Mouse (Mus musculus) adrenal gland, postnatal 4 days (tissue): ENCODE data around the gene Mterf4. TPM values are rescaled to one million over a fixed set of nuclear protein-coding genes. Genes with fewer than 3 reads are reported as not detected.

Experiments
- DNase-seq, 2 experiments: peaks; one replicate each; pipeline ENCODE4 v3.0.0; 2021 to 2022; ENCODE audit warnings: low spot score in 2 of 2, mixed read lengths in 2 of 2
- microRNA-seq: library from miRNA; unstranded; fragments of <30 nt; microRNA quantifications from one replicate; pipeline ENCODE4 v1.2.0, GENCODE M21; 2021
- total RNA-seq, 2 experiments: library from RNA; stranded (reverse); gene quantifications; 2 replicates each; pipeline ENCODE4 v1.2.3; 2021

Gene Mterf4
- total RNA-seq, 2 experiments from 2014 or later, result 30.1 to 30.3 TPM

GRCm38 (mm10) chr1:93270516-93271240, 35.0 kb downstream of the Mterf4 start:
- no peak for DNase-seq

GRCm38 (mm10) chr1:93268246-93268645, 37.5 kb downstream of the Mterf4 start:
- DNase-seq, result no peak

- DNase-seq, result no peak
These were observed 38.5 kb downstream of the Mterf4 start for GRCm38 (mm10) chr1:93267207-93267606.

DNA sequence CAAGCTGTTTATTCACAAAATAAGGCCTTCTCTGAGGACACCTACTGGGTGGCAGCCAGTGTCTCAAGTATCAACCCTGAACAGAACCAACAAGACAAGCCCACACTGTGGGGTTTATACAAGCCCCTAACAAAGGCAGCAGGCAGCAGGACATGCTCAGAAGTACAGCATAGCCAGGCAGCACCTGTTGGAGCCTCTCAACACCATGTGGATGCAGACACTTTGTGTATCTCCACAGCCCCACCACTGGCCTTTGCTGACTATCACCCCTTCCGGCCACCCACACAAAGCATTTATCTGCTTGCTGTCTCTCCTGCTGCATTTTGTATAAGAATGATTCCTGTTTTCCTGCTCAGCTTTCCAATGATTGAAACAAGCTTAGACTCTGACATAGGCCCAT, 48.2 kb downstream of the Mterf4 start:
- DNase-seq, result no peak

DNA sequence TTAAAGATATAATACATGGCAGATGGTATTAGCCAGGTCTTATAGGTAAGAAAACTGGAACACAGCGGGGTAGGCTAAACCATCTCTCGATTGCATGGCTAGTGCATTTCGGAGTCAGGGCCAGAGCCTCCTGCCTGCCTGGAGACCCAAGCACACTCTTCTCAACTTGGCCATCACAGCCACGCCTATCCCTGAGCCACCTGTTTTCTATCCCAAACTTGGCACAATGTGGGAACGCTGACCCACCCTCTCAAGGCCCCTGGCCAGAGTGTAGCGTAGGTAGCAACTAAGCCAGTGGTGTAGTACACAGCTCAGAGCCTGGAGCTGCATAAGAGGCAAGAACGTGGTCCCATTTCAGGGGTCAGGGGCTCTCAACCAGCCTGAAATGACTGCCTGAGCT, 50.0 kb downstream of the Mterf4 start:
- no peak for DNase-seq

GRCm38 (mm10) chr1:93252586-93252985, 53.1 kb downstream of the Mterf4 start:
- DNase-seq, result no peak

Small RNAs within 50 kb of the gene (microRNA-seq; reads per million reads assigned to microRNA genes)
- gene Mir6345 (not detected), gene Mir6901 (not detected), gene Mir6902 (not detected)

Other genes starting within 250 kb of the Mterf4 start
- gene Kif1a, start 204.0 kb downstream of the Mterf4 start, total RNA-seq, result 10 to 100 TPM; 36.0 to 45.0 TPM
- 10 to 100 TPM in 1 of 2 experiments, under 1 TPM in 1; 0.70 to 18.8 TPM for gene Agxt, start 170.7 kb downstream of the Mterf4 start, total RNA-seq
- under 1 TPM in 1 of 2 experiments, not detected in 1; 0.42 TPM for gene 2310007B03Rik, start 145.0 kb downstream of the Mterf4 start, total RNA-seq
- gene Crocc2, start 137.2 kb downstream of the Mterf4 start, total RNA-seq, result under 1 TPM; 0.31 TPM
- gene Sned1, start 70.1 kb downstream of the Mterf4 start, total RNA-seq, result 10 to 100 TPM; 27.0 to 28.8 TPM
- 10 to 100 TPM; 30.6 to 35.3 TPM for gene Ppp1r7, start 36.9 kb upstream of the Mterf4 start, total RNA-seq
- gene Pask, start 37.6 kb upstream of the Mterf4 start, total RNA-seq, result 10 to 100 TPM; 11.4 to 15.9 TPM
- gene Ano7, start 68.0 kb upstream of the Mterf4 start, total RNA-seq, result not detected
- 100 to 1,000 TPM; 306 to 308 TPM for gene Hdlbp, start 172.9 kb upstream of the Mterf4 start, total RNA-seq
- 10 to 100 TPM; 19.3 to 22.9 TPM for gene Farp2, start 206.2 kb upstream of the Mterf4 start, total RNA-seq